Mouse (Mus musculus): ENCODE data around the gene Gm42688. TPM values are rescaled to one million over a fixed set of nuclear protein-coding genes. Genes with fewer than 3 reads are reported as not detected.

Gm42688 gene
- polyA plus RNA-seq, 1 experiment from 2014 or later = 1.9 TPM

DNA sequence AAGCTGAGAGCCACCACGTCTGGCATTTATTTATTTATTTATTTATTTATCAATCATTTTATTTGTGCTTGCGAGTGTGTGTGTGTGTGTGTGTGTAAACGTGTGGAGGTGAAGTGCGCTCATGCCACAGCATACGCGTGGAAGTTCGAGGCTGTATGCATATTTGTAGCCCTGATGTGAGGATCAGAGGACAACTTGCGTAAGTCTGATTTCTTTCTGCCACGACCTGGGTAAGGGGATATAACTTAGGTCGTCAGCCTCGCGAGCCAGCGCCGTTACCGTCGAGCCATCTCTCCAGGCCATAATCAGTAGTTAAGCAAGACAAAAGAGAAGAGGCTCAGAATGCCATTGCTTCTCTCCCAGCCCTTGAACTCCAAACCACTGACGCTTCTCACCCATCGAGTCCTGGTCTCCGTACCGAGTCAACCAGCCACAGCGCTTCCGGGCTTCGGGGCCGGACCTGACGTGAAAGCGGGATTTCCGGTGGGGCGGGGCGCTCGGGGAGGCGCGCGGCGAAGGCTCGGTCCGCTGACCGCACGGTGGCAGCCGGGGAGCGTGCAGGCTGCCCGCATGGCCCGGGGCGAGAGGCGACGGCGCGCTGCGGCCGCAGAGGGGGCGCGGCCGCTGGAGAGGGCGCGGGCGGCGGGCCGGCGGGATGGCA is 13.7 kb downstream of the Gm42688 start, which contains the start of gene Mogs:
Gene Mogs (plus strand): TSS at position 486 of the 661 bp plus-strand sequence.
- H3K27me3 ChIP-seq (ENCODE audit: control insufficient read depth, insufficient read depth, low read length) = no peaks in the 10 kb centered on the region
- H3K9me3 ChIP-seq (replicated peaks; ENCODE audit: control insufficient read depth, low read length) = no peaks in the 10 kb centered on the region
- under 1% methylated on average over 58 of the region's 58 CpGs for WGBS
- peak within 1 kb of the TSS; percentile 90 for H3K9ac ChIP-seq (ENCODE audit: low read length)
- peaks cover 12% of the 10 kb centered on the region for H3K36me3 ChIP-seq (ENCODE audit: control insufficient read depth, insufficient read depth)
- H3K4me3 ChIP-seq (ENCODE audit: low read length) = peak within 1 kb of the TSS; percentile 87
- peak within 1 kb of the TSS; percentile 99 for H3K4me2 ChIP-seq (ENCODE audit: low read depth, low read length)
- peaks cover 30% of the 10 kb centered on the region for H3K4me1 ChIP-seq (ENCODE audit: control insufficient read depth, insufficient read depth, low read length)
- H3K27ac ChIP-seq (ENCODE audit: low read length) = peak within 1 kb of the TSS; percentile 83
- ATAC-seq (replicated peaks; ENCODE audit: extremely low read depth, insufficient read depth, low FRiP score) = peak; percentile 90

GRCm38 (mm10) chr6:83115682-83116372 is 14.4 kb downstream of the Gm42688 start:
- Histone ChIP-seq H3K4me2 (ENCODE audit: low read depth, low read length) (peak overlapping the region; percentile 99), H3K36me3 (ENCODE audit: control insufficient read depth, insufficient read depth) (peaks cover 12% of the 10 kb centered on the region), H3K4me1 (ENCODE audit: control insufficient read depth, insufficient read depth, low read length) (peaks cover 35% of the 10 kb centered on the region), H3K9me3 (replicated peaks; ENCODE audit: control insufficient read depth, low read length) (no peaks in the 10 kb centered on the region), H3K9ac (ENCODE audit: low read length) (peak overlapping the region; percentile 90), H3K27ac (ENCODE audit: low read length) (peak overlapping the region; percentile 83), H3K4me3 (ENCODE audit: low read length) (peak overlapping the region; percentile 87), H3K27me3 (ENCODE audit: control insufficient read depth, insufficient read depth, low read length) (no peaks in the 10 kb centered on the region)
- under 1% methylated on average over 32 of the region's 48 CpGs for WGBS
- peak; percentile 20 for ATAC-seq (replicated peaks; ENCODE audit: extremely low read depth, insufficient read depth, low FRiP score)

DNA sequence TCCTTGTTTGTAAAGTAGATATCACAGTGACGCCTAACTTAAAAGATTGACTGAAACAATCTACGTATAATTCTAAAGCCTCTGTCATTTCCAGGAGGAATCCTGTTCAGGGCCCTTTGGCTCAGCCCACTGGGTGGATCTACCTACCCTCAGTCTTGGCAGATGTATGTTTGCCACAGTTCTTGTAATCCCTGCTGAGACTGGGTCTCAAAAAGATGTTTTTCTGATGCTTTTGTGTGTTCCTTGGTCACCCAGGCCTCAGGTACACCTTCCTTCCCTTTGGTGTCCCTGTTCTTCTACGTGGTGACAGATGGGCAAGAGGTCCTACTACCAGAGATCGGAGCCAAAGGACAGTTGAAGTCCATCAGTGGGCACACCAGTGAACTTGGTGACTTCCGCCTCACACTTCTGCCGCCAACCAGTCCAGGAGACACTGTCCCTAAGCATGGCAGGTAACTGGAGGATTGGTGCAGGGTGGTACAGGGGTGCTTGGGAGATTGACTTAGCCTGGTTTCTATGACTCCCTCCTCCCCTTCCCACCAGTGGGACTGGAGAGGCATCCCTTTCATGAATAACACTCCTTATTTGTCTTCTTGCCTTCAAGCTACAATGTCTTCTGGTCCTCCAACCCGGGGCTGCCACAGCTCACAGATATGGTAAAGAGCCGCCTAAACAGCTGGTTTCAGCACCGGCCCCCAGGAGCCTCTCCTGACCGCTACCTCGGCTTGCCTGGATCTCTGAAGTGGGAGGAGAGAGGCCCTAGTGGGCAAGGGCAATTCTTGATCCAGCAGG is 15.2 kb downstream of the Gm42688 start:
- no peaks in the 10 kb centered on the region for H3K9me3 ChIP-seq (replicated peaks; ENCODE audit: control insufficient read depth, low read length)
- peak overlapping the region; percentile 87 for H3K4me3 ChIP-seq (ENCODE audit: low read length)
- H3K27me3 ChIP-seq (ENCODE audit: control insufficient read depth, insufficient read depth, low read length) = no peaks in the 10 kb centered on the region
- peak overlapping the region; percentile 90 for H3K9ac ChIP-seq (ENCODE audit: low read length)
- H3K4me1 ChIP-seq (ENCODE audit: control insufficient read depth, insufficient read depth, low read length) = peaks cover 36% of the 10 kb centered on the region
- peak overlapping the region; percentile 99 for H3K4me2 ChIP-seq (ENCODE audit: low read depth, low read length)
- peaks cover 12% of the 10 kb centered on the region for H3K36me3 ChIP-seq (ENCODE audit: control insufficient read depth, insufficient read depth)
- H3K27ac ChIP-seq (ENCODE audit: low read length) = no peak overlapping the region
- 70% methylated on average over 11 of the region's 11 CpGs for WGBS
- no peak for ATAC-seq (replicated peaks; ENCODE audit: extremely low read depth, insufficient read depth, low FRiP score)

DNA sequence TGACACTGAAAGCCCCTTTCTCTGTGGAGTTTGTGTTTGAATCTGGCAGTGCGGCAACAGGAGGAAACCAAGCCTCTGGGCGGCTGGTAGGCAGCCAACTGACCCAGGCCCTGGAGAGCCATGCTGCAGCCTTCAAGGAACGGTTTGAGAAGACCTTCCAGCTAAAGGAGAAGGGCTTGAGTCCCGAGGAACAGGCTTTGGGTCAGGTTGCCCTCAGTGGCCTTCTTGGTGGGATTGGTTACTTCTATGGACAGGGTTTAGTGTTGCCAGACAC is 15.7 kb downstream of the Gm42688 start:
- Histone ChIP-seq H3K9me3 (replicated peaks; ENCODE audit: control insufficient read depth, low read length) (no peaks in the 10 kb centered on the region), H3K27ac (ENCODE audit: low read length) (no peak overlapping the region), H3K4me2 (ENCODE audit: low read depth, low read length) (no peak overlapping the region), H3K9ac (ENCODE audit: low read length) (no peak overlapping the region; the same call in 1 of the 2 replicates), H3K4me1 (ENCODE audit: control insufficient read depth, insufficient read depth, low read length) (peaks cover 33% of the 10 kb centered on the region), H3K4me3 (ENCODE audit: low read length) (no peak overlapping the region), H3K36me3 (ENCODE audit: control insufficient read depth, insufficient read depth) (peaks cover 12% of the 10 kb centered on the region), H3K27me3 (ENCODE audit: control insufficient read depth, insufficient read depth, low read length) (no peaks in the 10 kb centered on the region)
- no peak for ATAC-seq (replicated peaks; ENCODE audit: extremely low read depth, insufficient read depth, low FRiP score)
- 76% methylated on average over 4 of the region's 4 CpGs for WGBS

- no peak for ATAC-seq (replicated peaks; ENCODE audit: extremely low read depth, insufficient read depth, low FRiP score)
- no peaks in the 10 kb centered on the region for H3K9me3 ChIP-seq (replicated peaks; ENCODE audit: control insufficient read depth, low read length)
- no peak overlapping the region for H3K4me3 ChIP-seq (ENCODE audit: low read length)
- H3K27ac ChIP-seq (ENCODE audit: low read length) = no peak overlapping the region
- H3K36me3 ChIP-seq (ENCODE audit: control insufficient read depth, insufficient read depth) = peaks cover 12% of the 10 kb centered on the region
- H3K9ac ChIP-seq (ENCODE audit: low read length) = no peak overlapping the region
- no peaks in the 10 kb centered on the region for H3K27me3 ChIP-seq (ENCODE audit: control insufficient read depth, insufficient read depth, low read length)
- WGBS = 91% methylated on average over 13 of the region's 13 CpGs
- peaks cover 36% of the 10 kb centered on the region for H3K4me1 ChIP-seq (ENCODE audit: control insufficient read depth, insufficient read depth, low read length)
- no peak overlapping the region for H3K4me2 ChIP-seq (ENCODE audit: low read depth, low read length)
These were observed 16.2 kb downstream of the Gm42688 start for GRCm38 (mm10) chr6:83117616-83118015.

- Histone ChIP-seq H3K4me3 (ENCODE audit: low read length) (no peak overlapping the region), H3K9ac (ENCODE audit: low read length) (no peak overlapping the region)
- 86% methylated on average over 11 of the region's 11 CpGs for whole genome bisulfite sequencing
These were observed 17.0 kb downstream of the Gm42688 start for GRCm38 (mm10) chr6:83118369-83118768.

DNA sequence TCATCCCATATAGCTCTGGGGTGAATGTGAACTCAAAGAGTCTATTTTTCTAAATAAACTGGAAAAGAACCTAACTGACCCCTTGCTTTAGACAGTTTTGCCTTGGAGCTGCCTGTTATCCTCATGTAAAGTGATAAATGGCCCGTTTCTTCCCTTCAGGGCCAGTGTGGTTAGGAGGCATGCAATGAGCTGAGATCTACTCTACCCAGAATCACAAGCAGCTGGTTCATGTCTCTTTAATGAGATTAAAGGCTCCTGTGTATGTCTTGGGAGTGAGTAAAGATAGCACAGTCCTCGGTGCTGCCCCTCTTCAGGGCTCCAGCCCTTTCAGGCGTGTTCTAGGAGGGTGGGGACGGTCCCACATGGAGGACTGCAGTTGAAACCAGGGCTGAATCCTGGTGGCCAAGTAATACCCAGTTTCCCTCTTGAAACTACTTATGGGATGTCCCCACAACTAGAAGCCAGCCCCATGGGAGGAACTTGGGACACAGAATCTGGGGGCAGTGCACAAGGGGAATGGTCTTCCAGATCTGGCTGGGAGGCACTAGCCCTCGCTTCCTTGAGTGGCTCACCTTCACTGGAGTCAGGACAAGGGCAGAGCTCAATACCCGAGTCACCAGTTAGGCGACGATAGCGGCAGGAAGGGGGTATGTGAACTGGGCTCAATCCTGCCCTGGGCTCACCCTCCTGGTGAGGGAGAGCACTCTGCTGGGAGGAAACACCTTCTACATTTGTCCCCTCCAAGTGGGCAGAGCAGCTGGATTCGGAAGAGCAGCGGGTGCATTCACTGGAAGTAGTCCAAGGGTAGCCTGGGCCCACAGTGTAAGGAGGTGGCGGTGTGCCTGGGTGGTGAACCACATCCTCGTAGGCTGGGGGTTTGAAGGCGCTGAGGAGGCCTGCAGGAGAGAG is 17.7 kb downstream of the Gm42688 start:
- no peak for ATAC-seq (replicated peaks; ENCODE audit: extremely low read depth, insufficient read depth, low FRiP score)
- Histone ChIP-seq H3K9ac (ENCODE audit: low read length) (no peak overlapping the region), H3K4me3 (ENCODE audit: low read length) (no peak overlapping the region), H3K36me3 (ENCODE audit: control insufficient read depth, insufficient read depth) (peaks cover 12% of the 10 kb centered on the region), H3K4me2 (ENCODE audit: low read depth, low read length) (no peak overlapping the region), H3K27ac (ENCODE audit: low read length) (no peak overlapping the region), H3K9me3 (replicated peaks; ENCODE audit: control insufficient read depth, low read length) (no peaks in the 10 kb centered on the region), H3K27me3 (ENCODE audit: control insufficient read depth, insufficient read depth, low read length) (no peaks in the 10 kb centered on the region), H3K4me1 (ENCODE audit: control insufficient read depth, insufficient read depth, low read length) (peaks cover 43% of the 10 kb centered on the region)
- WGBS = 74% methylated on average over 14 of the region's 14 CpGs

More at GRCm38 (mm10) chr6:83118369-83118768, 17.0 kb downstream of the Gm42688 start:
- peaks cover 12% of the 10 kb centered on the region for H3K36me3 ChIP-seq (ENCODE audit: control insufficient read depth, insufficient read depth)
- no peaks in the 10 kb centered on the region for H3K9me3 ChIP-seq (replicated peaks; ENCODE audit: control insufficient read depth, low read length)
- no peak overlapping the region for H3K27ac ChIP-seq (ENCODE audit: low read length)
- H3K4me1 ChIP-seq (ENCODE audit: control insufficient read depth, insufficient read depth, low read length) = peaks cover 40% of the 10 kb centered on the region
- no peak for ATAC-seq (replicated peaks; ENCODE audit: extremely low read depth, insufficient read depth, low FRiP score)
- H3K27me3 ChIP-seq (ENCODE audit: control insufficient read depth, insufficient read depth, low read length) = no peaks in the 10 kb centered on the region
- no peak overlapping the region for H3K4me2 ChIP-seq (ENCODE audit: low read depth, low read length)

- Histone ChIP-seq H3K27ac (ENCODE audit: low read length) (no peak overlapping the region), H3K4me1 (ENCODE audit: control insufficient read depth, insufficient read depth, low read length) (peaks cover 43% of the 10 kb centered on the region), H3K9ac (ENCODE audit: low read length) (peak overlapping the region; percentile 26; the same call in 1 of the 2 replicates), H3K4me2 (ENCODE audit: low read depth, low read length) (no peak overlapping the region), H3K36me3 (ENCODE audit: control insufficient read depth, insufficient read depth) (peaks cover 12% of the 10 kb centered on the region), H3K4me3 (ENCODE audit: low read length) (no peak overlapping the region), H3K9me3 (replicated peaks; ENCODE audit: control insufficient read depth, low read length) (no peaks in the 10 kb centered on the region), H3K27me3 (ENCODE audit: control insufficient read depth, insufficient read depth, low read length) (no peaks in the 10 kb centered on the region)
- ATAC-seq (replicated peaks; ENCODE audit: extremely low read depth, insufficient read depth, low FRiP score) = no peak
- 70% methylated on average over 7 of the region's 7 CpGs for WGBS
These were observed 18.3 kb downstream of the Gm42688 start for GRCm38 (mm10) chr6:83119734-83120051.
